Mouse (Mus musculus) forebrain, embryonic 11.5 days (tissue): ENCODE results near the gene Il1rapl1. TPM values are rescaled to one million over a fixed set of nuclear protein-coding genes. Genes with fewer than 3 reads are reported as not detected.

Experiments used
- ATAC-seq: fragments of 200-750 bp; cut with Nextera tagmentation; replicated peaks from 2 replicates; pipeline ENCODE4 v1.8.0; 2017; ENCODE audit warnings: moderate TSS enrichment; ENCODE audit not compliant: low FRiP score
- DNase-seq: peaks from one replicate; pipeline ENCODE4 v3.0.0-alpha.2; 2017; ENCODE audit warnings: low spot score
- H3K27ac ChIP-seq: fragments of 300-500 bp; sonication (generic); 2 replicates; pipeline ENCODE4 v1.5.1; 2014; ENCODE audit warnings: low read depth, low read length
- H3K27me3 ChIP-seq: fragments of 300-500 bp; sonication (generic); 2 replicates; pipeline ENCODE4 v1.6.1; 2014; ENCODE audit warnings: mild to moderate bottlenecking, low read length, mixed read lengths; ENCODE audit not compliant: control insufficient read depth, insufficient read depth
- H3K36me3 ChIP-seq: fragments of 300-500 bp; sonication (generic); 2 replicates; pipeline ENCODE4 v1.6.1; 2014; ENCODE audit warnings: mild to moderate bottlenecking, low read length, moderate library complexity, mixed read lengths; ENCODE audit not compliant: control insufficient read depth, insufficient read depth
- H3K4me1 ChIP-seq: fragments of 300-500 bp; sonication (generic); replicated peaks from 2 replicates; pipeline ENCODE4 v1.6.1; 2014; ENCODE audit warnings: low read length, mixed read lengths; ENCODE audit not compliant: control insufficient read depth, insufficient read depth
- H3K4me2 ChIP-seq: fragments of 300-500 bp; sonication (generic); 2 replicates; pipeline ENCODE4 v1.6.1; 2014; ENCODE audit warnings: low read depth, mild to moderate bottlenecking, low read length, moderate library complexity, mixed read lengths; ENCODE audit not compliant: severe bottlenecking
- H3K4me3 ChIP-seq: fragments of 300-500 bp; sonication (generic); 2 replicates; pipeline ENCODE4 v1.5.1; 2014; ENCODE audit warnings: low read depth, low read length
- H3K9ac ChIP-seq: fragments of 300-500 bp; sonication (generic); 2 replicates; pipeline ENCODE4 v1.6.1; 2014; ENCODE audit warnings: low read length
- H3K9me3 ChIP-seq: fragments of 300-500 bp; sonication (generic); 2 replicates; pipeline ENCODE4 v1.6.1; 2016; ENCODE audit warnings: low read length, mixed read lengths; ENCODE audit not compliant: control insufficient read depth
- WGBS: fragments of 180-500 bp; shearing (Covaris S2); extraction: QIAGEN DNeasy Blood & Tissue Kit; methylation state at CpG from one replicate; pipeline ENCODE4 v1.1.7; 2014; 5-methylcytosine and 5-hydroxymethylcytosine counted together
- polyA plus RNA-seq: library from polyadenylated mRNA; unstranded; fragments of >200 nt; fragmentation: Nextera tagmentation; extraction: Ambion mirVana; gene quantifications from 2 replicates; pipeline ENCODE4 v1.2.1, GENCODE M21; 2014

The Il1rapl1 gene
- polyA plus RNA-seq, 1 experiment from 2014 or later, result 0.53 TPM

- H3K27ac ChIP-seq, result no peak overlapping the region
- DNase-seq (no peak), ATAC-seq (no peak)
- H3K4me3 ChIP-seq, result no peak overlapping the region
- H3K9me3 ChIP-seq, result no peaks in the 10 kb centered on the region
- no peaks in the 10 kb centered on the region for H3K4me1 ChIP-seq
- 78% methylated on average over 3 of the region's 3 CpGs for WGBS
- H3K4me2 ChIP-seq, result no peak overlapping the region
- no peaks in the 10 kb centered on the region for H3K27me3 ChIP-seq
- H3K36me3 ChIP-seq, result no peaks in the 10 kb centered on the region
- H3K9ac ChIP-seq, result no peak overlapping the region
Measured at GRCm38 (mm10) chrX:86808218-86808617, 1307.2 kb downstream of the Il1rapl1 start.

DNA sequence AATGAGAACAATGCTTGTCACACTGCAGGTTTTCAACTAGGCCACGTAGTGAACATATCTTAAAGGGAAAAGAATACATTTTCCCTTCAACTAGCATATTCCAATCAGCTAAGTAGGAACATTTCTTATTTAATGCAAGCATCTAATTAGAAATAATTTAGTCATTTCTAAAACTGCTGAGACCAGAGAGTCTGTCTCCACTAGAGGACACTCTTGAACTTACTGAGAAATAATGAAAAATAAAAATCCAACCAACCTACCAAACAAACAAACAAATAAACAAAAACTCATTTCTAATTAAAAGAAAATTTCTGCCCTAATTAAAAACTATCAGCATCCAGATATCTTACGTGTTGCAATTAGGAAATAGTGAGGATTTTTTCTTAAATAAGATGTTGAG is 1312.7 kb downstream of the Il1rapl1 start:
- no peak overlapping the region for H3K4me3 ChIP-seq
- no peaks in the 10 kb centered on the region for H3K27me3 ChIP-seq
- no peaks in the 10 kb centered on the region for H3K9me3 ChIP-seq
- 65% methylated on average over 2 of the region's 2 CpGs for WGBS
- no peak overlapping the region for H3K9ac ChIP-seq
- H3K4me1 ChIP-seq, result no peaks in the 10 kb centered on the region
- H3K36me3 ChIP-seq, result no peaks in the 10 kb centered on the region
- ATAC-seq, result no peak
- no peak overlapping the region for H3K27ac ChIP-seq
- DNase-seq, result no peak
- no peak overlapping the region for H3K4me2 ChIP-seq

- Histone ChIP-seq H3K27me3 (no peaks in the 10 kb centered on the region), H3K4me1 (no peaks in the 10 kb centered on the region), H3K36me3 (no peaks in the 10 kb centered on the region), H3K4me3 (no peak overlapping the region), H3K27ac (no peak overlapping the region), H3K4me2 (no peak overlapping the region), H3K9ac (no peak overlapping the region), H3K9me3 (no peaks in the 10 kb centered on the region)
- WGBS, result 37% methylated on average over 3 of the region's 3 CpGs
- DNase-seq (no peak), ATAC-seq (peak; percentile 33)
Measured at GRCm38 (mm10) chrX:86728803-86729202, 1386.6 kb downstream of the Il1rapl1 start.
